Mouse (Mus musculus): ENCODE measurements around the gene Slc44a5.

DNA sequence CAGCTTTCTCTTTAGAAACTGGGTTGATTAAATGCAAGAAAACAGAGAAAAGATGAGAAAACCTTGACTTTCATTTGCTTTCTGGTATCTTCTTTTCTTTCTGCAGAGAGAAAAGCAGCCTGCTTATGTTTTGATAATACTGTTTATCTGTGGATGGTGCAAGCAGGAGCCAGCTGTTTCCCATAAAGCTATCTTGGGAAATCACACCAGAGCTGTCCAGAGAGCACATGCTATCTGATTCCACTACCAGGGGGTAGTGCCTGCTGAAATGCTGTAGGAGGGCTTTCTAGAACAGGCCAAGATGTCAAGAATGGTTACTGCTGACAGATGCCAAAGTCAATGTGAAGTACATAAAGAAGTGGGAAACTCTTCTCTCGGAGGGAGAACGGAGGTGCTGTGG, 314.0 kb downstream of the Slc44a5 start:
- no peak for TF ChIP-seq POLR2A (IDR thresholded peaks at IDR 0.05; ENCODE audit: borderline replicate concordance, low read depth, low read length)
- no peak for TF ChIP-seq CTCF (IDR thresholded peaks at IDR 0.05; ENCODE audit: low read depth, low read length)
